Mouse (Mus musculus): ENCODE results near the gene Elmsan1. TPM values are rescaled to one million over a fixed set of nuclear protein-coding genes. Genes with fewer than 3 reads are reported as not detected.

The Elmsan1 gene
- polyA plus RNA-seq, 1 experiment from 2014 or later, result 9.4 TPM

GRCm38 (mm10) chr12:84191770-84192169, 26.9 kb downstream of the Elmsan1 start:
- peaks cover 76% of the 10 kb centered on the region for H3K4me1 ChIP-seq (ENCODE audit: control insufficient read depth, insufficient read depth, low read length)
- no peaks in the 10 kb centered on the region for H3K36me3 ChIP-seq (ENCODE audit: control insufficient read depth, insufficient read depth, low read length)
- H3K9ac ChIP-seq (ENCODE audit: low read length), result peak overlapping the region; percentile 97
- WGBS, result 30% methylated on average over 5 of the region's 5 CpGs
- ATAC-seq (ENCODE audit: insufficient read depth, low FRiP score), result no peak
- H3K4me3 ChIP-seq (replicated peaks; ENCODE audit: low read length), result peak overlapping the region; percentile 79
- no peaks in the 10 kb centered on the region for H3K9me3 ChIP-seq (replicated peaks; ENCODE audit: control insufficient read depth, low read length)
- peak overlapping the region; percentile 100 for H3K27ac ChIP-seq (ENCODE audit: low read length)
- no peaks in the 10 kb centered on the region for H3K27me3 ChIP-seq (ENCODE audit: control insufficient read depth, insufficient read depth, low read length)
- H3K4me2 ChIP-seq (ENCODE audit: low read depth, low read length), result peak overlapping the region; percentile 94

GRCm38 (mm10) chr12:84191190-84191589, 27.5 kb downstream of the Elmsan1 start:
- H3K9ac ChIP-seq (ENCODE audit: low read length), result peak overlapping the region; percentile 97
- H3K9me3 ChIP-seq (replicated peaks; ENCODE audit: control insufficient read depth, low read length), result no peaks in the 10 kb centered on the region
- no peak overlapping the region for H3K27ac ChIP-seq (ENCODE audit: low read length)
- peak overlapping the region; percentile 94 for H3K4me2 ChIP-seq (ENCODE audit: low read depth, low read length)
- peak overlapping the region; percentile 79 for H3K4me3 ChIP-seq (replicated peaks; ENCODE audit: low read length)
- no peaks in the 10 kb centered on the region for H3K36me3 ChIP-seq (ENCODE audit: control insufficient read depth, insufficient read depth, low read length)
- 72% methylated on average over 7 of the region's 7 CpGs for WGBS
- no peak for ATAC-seq (ENCODE audit: insufficient read depth, low FRiP score)
- H3K27me3 ChIP-seq (ENCODE audit: control insufficient read depth, insufficient read depth, low read length), result no peaks in the 10 kb centered on the region
- peaks cover 76% of the 10 kb centered on the region for H3K4me1 ChIP-seq (ENCODE audit: control insufficient read depth, insufficient read depth, low read length)

GRCm38 (mm10) chr12:84190151-84190820, 28.4 kb downstream of the Elmsan1 start:
- Histone ChIP-seq H3K9me3 (replicated peaks; ENCODE audit: control insufficient read depth, low read length) (no peaks in the 10 kb centered on the region), H3K36me3 (ENCODE audit: control insufficient read depth, insufficient read depth, low read length) (no peaks in the 10 kb centered on the region), H3K4me1 (ENCODE audit: control insufficient read depth, insufficient read depth, low read length) (peaks cover 75% of the 10 kb centered on the region), H3K27ac (ENCODE audit: low read length) (no peak overlapping the region), H3K9ac (ENCODE audit: low read length) (0 out of 2 replicates have a peak overlapping the region, but pooled peaks have one; percentile 13), H3K4me2 (ENCODE audit: low read depth, low read length) (no peak overlapping the region), H3K4me3 (replicated peaks; ENCODE audit: low read length) (no peak overlapping the region), H3K27me3 (ENCODE audit: control insufficient read depth, insufficient read depth, low read length) (no peaks in the 10 kb centered on the region)
- WGBS, result 35% methylated on average over 14 of the region's 15 CpGs
- ATAC-seq (ENCODE audit: insufficient read depth, low FRiP score), result no peak

GRCm38 (mm10) chr12:84188881-84189444, 29.7 kb downstream of the Elmsan1 start:
- H3K9me3 ChIP-seq (replicated peaks; ENCODE audit: control insufficient read depth, low read length), result no peaks in the 10 kb centered on the region
- ATAC-seq (ENCODE audit: insufficient read depth, low FRiP score), result no peak
- H3K27me3 ChIP-seq (ENCODE audit: control insufficient read depth, insufficient read depth, low read length), result no peaks in the 10 kb centered on the region
- no peak overlapping the region for H3K4me3 ChIP-seq (replicated peaks; ENCODE audit: low read length)
- peak overlapping the region; percentile 43; the same call in 1 of the 2 replicates for H3K9ac ChIP-seq (ENCODE audit: low read length)
- H3K4me2 ChIP-seq (ENCODE audit: low read depth, low read length), result no peak overlapping the region
- WGBS, result 62% methylated on average over 14 of the region's 14 CpGs
- H3K4me1 ChIP-seq (ENCODE audit: control insufficient read depth, insufficient read depth, low read length), result peaks cover 70% of the 10 kb centered on the region
- no peak overlapping the region; the same call in 1 of the 2 replicates for H3K27ac ChIP-seq (ENCODE audit: low read length)
- no peaks in the 10 kb centered on the region for H3K36me3 ChIP-seq (ENCODE audit: control insufficient read depth, insufficient read depth, low read length)

DNA sequence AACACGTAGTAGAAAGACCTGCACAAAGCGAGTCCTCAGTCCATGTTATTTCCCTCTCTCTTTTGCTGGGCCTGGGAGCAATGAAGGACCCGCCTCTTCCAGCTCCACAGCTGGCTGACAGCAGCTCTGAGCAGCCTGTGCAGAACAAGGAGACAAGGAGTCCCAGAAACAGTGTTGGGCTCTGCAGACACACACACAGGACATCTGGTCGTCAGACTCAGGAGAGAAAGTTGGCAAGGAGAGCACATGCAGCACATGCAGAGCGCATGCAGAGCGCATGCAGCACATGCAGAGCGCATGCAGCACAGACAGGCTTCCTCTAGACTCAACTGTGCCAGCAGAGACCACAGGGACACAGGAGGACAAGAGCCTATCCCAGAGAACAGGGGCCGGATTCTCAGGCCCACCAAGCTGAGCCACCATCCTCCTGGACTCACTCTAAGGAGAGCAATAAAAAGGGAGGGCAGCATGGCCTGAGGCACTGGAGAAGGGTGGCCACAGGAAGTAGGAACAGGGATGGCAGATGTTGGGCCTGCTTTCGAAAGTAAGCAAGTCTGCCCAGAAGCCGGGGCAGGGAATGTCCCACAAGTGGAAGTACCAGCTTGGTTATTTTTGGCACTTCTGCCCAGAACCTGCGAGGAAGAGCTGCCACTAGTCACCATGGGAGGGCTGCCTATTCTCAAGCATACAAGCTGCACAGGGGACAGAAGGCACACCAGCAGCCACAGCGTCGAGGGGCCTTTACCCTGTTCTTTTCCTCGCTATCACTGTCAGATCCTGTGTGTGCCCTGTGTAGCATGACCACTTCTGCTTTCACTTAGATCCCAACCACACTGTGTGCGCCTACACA, 30.7 kb downstream of the Elmsan1 start:
- Histone ChIP-seq H3K4me1 (ENCODE audit: control insufficient read depth, insufficient read depth, low read length) (peaks cover 70% of the 10 kb centered on the region), H3K27ac (ENCODE audit: low read length) (peak overlapping the region; percentile 76), H3K27me3 (ENCODE audit: control insufficient read depth, insufficient read depth, low read length) (no peaks in the 10 kb centered on the region), H3K9me3 (replicated peaks; ENCODE audit: control insufficient read depth, low read length) (no peaks in the 10 kb centered on the region), H3K36me3 (ENCODE audit: control insufficient read depth, insufficient read depth, low read length) (no peaks in the 10 kb centered on the region), H3K9ac (ENCODE audit: low read length) (peak overlapping the region; percentile 41; the same call in 1 of the 2 replicates), H3K4me3 (replicated peaks; ENCODE audit: low read length) (no peak overlapping the region), H3K4me2 (ENCODE audit: low read depth, low read length) (peak overlapping the region; percentile 27; the same call in 1 of the 2 replicates)
- peak; percentile 42; the same call in 1 of the 2 replicates for ATAC-seq (ENCODE audit: insufficient read depth, low FRiP score)
- 61% methylated on average over 15 of the region's 15 CpGs for WGBS

DNA sequence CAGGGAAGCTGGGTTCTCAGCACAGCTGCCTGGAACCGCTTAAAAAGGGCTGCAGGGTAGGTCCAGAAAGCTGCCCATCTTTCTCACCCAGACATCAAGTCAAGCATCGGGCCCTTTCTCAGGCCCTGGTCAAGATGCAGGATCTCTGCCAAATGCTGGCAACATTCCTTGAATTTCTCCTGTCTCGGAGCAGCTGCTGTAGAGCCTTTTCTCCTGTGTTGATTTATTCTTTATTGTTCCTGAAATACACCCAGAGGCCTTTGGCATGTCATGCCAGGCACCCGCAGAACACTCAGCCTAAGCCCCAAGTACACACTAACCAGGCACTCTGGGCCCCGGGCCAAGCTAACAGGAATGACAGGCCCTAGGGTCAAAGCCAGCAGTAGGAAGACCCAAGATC, 31.7 kb downstream of the Elmsan1 start:
- Histone ChIP-seq H3K27me3 (ENCODE audit: control insufficient read depth, insufficient read depth, low read length) (no peaks in the 10 kb centered on the region), H3K4me2 (ENCODE audit: low read depth, low read length) (no peak overlapping the region), H3K9ac (ENCODE audit: low read length) (no peak overlapping the region), H3K4me1 (ENCODE audit: control insufficient read depth, insufficient read depth, low read length) (peaks cover 66% of the 10 kb centered on the region), H3K4me3 (replicated peaks; ENCODE audit: low read length) (no peak overlapping the region), H3K9me3 (replicated peaks; ENCODE audit: control insufficient read depth, low read length) (no peaks in the 10 kb centered on the region), H3K27ac (ENCODE audit: low read length) (peak overlapping the region; percentile 76), H3K36me3 (ENCODE audit: control insufficient read depth, insufficient read depth, low read length) (no peaks in the 10 kb centered on the region)
- ATAC-seq (ENCODE audit: insufficient read depth, low FRiP score), result no peak
- WGBS, result 47% methylated on average over 5 of the region's 5 CpGs

- no peak overlapping the region for H3K9ac ChIP-seq (ENCODE audit: low read length)
- 72% methylated on average over 3 of the region's 3 CpGs for WGBS
These were observed 32.1 kb downstream of the Elmsan1 start for GRCm38 (mm10) chr12:84186536-84186935.

GRCm38 (mm10) chr12:84185547-84185946, 33.1 kb downstream of the Elmsan1 start:
- H3K27me3 ChIP-seq (ENCODE audit: control insufficient read depth, insufficient read depth, low read length), result no peaks in the 10 kb centered on the region
- 52% methylated on average over 6 of the region's 6 CpGs for WGBS
- no peaks in the 10 kb centered on the region for H3K9me3 ChIP-seq (replicated peaks; ENCODE audit: control insufficient read depth, low read length)
- H3K4me2 ChIP-seq (ENCODE audit: low read depth, low read length), result no peak overlapping the region
- no peak overlapping the region for H3K4me3 ChIP-seq (replicated peaks; ENCODE audit: low read length)
- H3K36me3 ChIP-seq (ENCODE audit: control insufficient read depth, insufficient read depth, low read length), result no peaks in the 10 kb centered on the region
- H3K27ac ChIP-seq (ENCODE audit: low read length), result peak overlapping the region; percentile 48
- no peak overlapping the region for H3K9ac ChIP-seq (ENCODE audit: low read length)
- peaks cover 67% of the 10 kb centered on the region for H3K4me1 ChIP-seq (ENCODE audit: control insufficient read depth, insufficient read depth, low read length)
- ATAC-seq (ENCODE audit: insufficient read depth, low FRiP score), result no peak

More at GRCm38 (mm10) chr12:84186536-84186935, 32.1 kb downstream of the Elmsan1 start:
- H3K4me3 ChIP-seq (replicated peaks; ENCODE audit: low read length), result no peak overlapping the region
- peak overlapping the region; percentile 76 for H3K27ac ChIP-seq (ENCODE audit: low read length)
- H3K4me2 ChIP-seq (ENCODE audit: low read depth, low read length), result no peak overlapping the region
- no peaks in the 10 kb centered on the region for H3K36me3 ChIP-seq (ENCODE audit: control insufficient read depth, insufficient read depth, low read length)
- no peak for ATAC-seq (ENCODE audit: insufficient read depth, low FRiP score)
- H3K4me1 ChIP-seq (ENCODE audit: control insufficient read depth, insufficient read depth, low read length), result peaks cover 66% of the 10 kb centered on the region
- H3K27me3 ChIP-seq (ENCODE audit: control insufficient read depth, insufficient read depth, low read length), result no peaks in the 10 kb centered on the region
- no peaks in the 10 kb centered on the region for H3K9me3 ChIP-seq (replicated peaks; ENCODE audit: control insufficient read depth, low read length)

DNA sequence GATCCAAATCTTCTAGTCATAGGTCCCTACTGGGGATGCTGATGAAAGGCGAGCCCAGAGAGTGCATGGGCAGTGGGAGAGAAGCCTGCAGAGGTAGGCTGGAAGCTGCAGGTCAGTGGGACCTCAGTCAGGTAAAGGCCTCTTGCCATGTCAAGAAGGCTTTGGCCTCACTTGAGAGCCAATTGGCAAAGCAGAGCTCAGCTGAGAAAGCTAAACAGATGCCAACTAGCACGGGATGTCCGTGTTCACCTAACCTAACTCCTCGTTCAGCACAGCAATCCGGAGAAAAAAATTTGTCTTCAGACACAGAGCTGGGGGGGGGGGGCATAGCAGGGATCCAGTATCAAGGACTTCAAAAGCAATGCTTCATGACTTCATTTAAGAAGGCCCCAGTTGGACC, 33.7 kb downstream of the Elmsan1 start:
- WGBS, result 79% methylated on average over 5 of the region's 5 CpGs
- H3K4me2 ChIP-seq (ENCODE audit: low read depth, low read length), result no peak overlapping the region
- H3K9ac ChIP-seq (ENCODE audit: low read length), result no peak overlapping the region
- no peak for ATAC-seq (ENCODE audit: insufficient read depth, low FRiP score)
- H3K36me3 ChIP-seq (ENCODE audit: control insufficient read depth, insufficient read depth, low read length), result no peaks in the 10 kb centered on the region
- peaks cover 67% of the 10 kb centered on the region for H3K4me1 ChIP-seq (ENCODE audit: control insufficient read depth, insufficient read depth, low read length)
- H3K4me3 ChIP-seq (replicated peaks; ENCODE audit: low read length), result no peak overlapping the region
- H3K27ac ChIP-seq (ENCODE audit: low read length), result peak overlapping the region; percentile 48
- no peaks in the 10 kb centered on the region for H3K27me3 ChIP-seq (ENCODE audit: control insufficient read depth, insufficient read depth, low read length)
- H3K9me3 ChIP-seq (replicated peaks; ENCODE audit: control insufficient read depth, low read length), result no peaks in the 10 kb centered on the region

All from stomach, embryonic 16.5 days (tissue).